Mouse (Mus musculus) ES-Bruce4 (cell line): ENCODE data around the gene 1700025B11Rik.

ENCODE experiments used
- CTCF ChIP-seq: IDR thresholded peaks from one replicate; pipeline ENCODE4 v1.8.1; 2011; ENCODE audit warnings: low read depth, low read length
- EP300 ChIP-seq: IDR thresholded peaks from 2 replicates; pipeline ENCODE4 v1.6.1; 2011; ENCODE audit warnings: low read depth, low read length; ENCODE audit not compliant: insufficient read depth
- POLR2A ChIP-seq: IDR thresholded peaks from one replicate; pipeline ENCODE4 v1.8.1; 2011; ENCODE audit warnings: low read length; ENCODE audit not compliant: insufficient read depth

GRCm38 (mm10) chr15:77533216-77533615 lies 28.5 kb downstream of the 1700025B11Rik start, which contains the start of gene Apol7c:
- TF ChIP-seq CTCF (no peak), POLR2A (no peak), EP300 (no peak)
